Mouse (Mus musculus) thymus, adult 18-20 months (tissue): ENCODE measurements at regions not wholly inside any gene's neighbourhood (a gene's known extent, or its start where the extent isn't known, plus 50 kb on each side); places are given as distances from the start of the nearest gene placed in this dataset.

ENCODE experiments used
- DNase-seq, 2 experiments: peaks; one replicate each; pipeline ENCODE4 v3.0.0; 2022; ENCODE audit warnings: mixed read lengths in 2 of 2

GRCm38 (mm10) chr13:30085446-30085845 is 50.8 kb upstream of the Mboat1 start:
- no peak for DNase-seq

- peak; percentile 58 to 66 for DNase-seq
These were observed 51.3 kb upstream of the Mboat1 start for GRCm38 (mm10) chr13:30085005-30085404.

GRCm38 (mm10) chr13:30084386-30084785 is 51.9 kb upstream of the Mboat1 start:
- no peak for DNase-seq

DNA sequence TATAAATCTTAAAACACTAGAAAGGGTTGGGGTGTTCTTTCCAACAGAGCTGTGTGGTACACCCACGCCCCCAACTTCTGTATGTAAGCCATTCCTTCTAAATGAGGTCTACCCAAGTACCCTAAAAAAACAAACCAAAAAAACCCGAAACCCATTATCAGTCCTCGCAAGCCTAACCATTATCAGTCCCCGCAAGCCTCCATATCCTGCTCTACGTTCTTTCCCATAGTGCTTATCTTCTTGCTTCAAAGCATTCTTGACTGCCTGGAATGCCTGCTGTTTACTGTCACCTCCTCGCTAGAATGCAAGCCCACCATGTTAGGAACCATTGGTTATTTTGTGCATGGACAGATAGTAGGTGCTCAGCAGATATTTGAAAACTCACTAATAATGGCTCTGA is 52.3 kb upstream of the Mboat1 start:
- no peak for DNase-seq

GRCm38 (mm10) chr13:30082761-30083160 is 53.5 kb upstream of the Mboat1 start:
- no peak for DNase-seq

DNA sequence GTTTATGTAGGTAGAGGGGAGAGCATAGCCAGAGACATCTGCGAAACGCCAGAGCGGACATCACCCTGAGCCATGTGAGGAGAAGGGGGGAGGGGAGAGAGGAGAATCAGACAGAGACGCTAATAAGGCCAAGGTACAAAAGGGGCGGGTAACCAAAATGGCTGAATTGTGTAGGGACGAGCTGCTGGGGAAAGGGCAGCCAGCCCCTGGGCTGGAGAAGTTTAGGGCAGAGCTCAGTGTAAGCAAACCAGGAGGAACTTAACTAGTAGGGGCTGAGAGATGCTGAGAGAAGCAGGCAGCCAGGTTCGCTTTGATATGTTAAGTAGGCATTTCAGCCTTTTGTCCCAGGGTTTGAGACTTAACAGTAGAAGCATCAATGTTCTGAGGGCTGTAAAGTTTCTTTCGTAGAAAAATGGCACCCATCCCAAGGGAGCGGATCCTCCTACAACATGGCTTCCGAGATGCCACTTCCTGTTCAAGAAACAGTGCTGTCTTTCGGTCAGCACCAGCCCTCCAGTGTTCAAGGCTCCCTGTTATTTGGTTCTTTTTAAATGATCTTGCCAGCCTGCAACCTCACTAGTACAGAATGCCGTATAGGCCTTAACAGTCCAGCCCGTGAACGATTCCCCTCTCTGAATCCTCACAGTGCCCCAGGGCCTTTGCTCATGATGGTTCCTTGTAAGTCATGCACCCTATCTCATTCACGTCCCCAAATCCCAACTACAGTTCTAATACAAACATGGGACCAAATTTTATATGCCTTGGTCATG is 55.4 kb upstream of the Mboat1 start:
- no peak for DNase-seq

- DNase-seq: no peak
These were observed 61.7 kb upstream of the Mboat1 start for GRCm38 (mm10) chr13:30074517-30075064.

DNA sequence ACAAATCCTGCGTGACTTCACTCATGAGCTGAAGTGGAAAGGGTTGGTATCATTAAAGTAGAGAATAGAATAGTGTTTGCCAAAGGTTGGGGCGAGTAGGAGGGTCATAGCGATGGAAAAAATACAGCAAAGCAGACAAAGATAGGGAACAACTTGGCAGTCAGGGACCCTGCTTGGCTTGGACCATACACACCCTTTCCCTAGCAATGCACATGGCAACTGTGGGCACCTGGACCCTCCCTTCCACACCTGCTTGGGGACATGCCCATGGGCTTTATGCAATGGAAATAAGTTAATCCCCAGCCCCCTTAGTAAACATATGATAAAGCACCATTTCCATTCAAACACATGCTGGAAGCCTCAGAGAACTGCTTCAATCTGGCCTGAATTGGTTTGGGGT is 62.2 kb upstream of the Mboat1 start:
- no peak for DNase-seq

DNA sequence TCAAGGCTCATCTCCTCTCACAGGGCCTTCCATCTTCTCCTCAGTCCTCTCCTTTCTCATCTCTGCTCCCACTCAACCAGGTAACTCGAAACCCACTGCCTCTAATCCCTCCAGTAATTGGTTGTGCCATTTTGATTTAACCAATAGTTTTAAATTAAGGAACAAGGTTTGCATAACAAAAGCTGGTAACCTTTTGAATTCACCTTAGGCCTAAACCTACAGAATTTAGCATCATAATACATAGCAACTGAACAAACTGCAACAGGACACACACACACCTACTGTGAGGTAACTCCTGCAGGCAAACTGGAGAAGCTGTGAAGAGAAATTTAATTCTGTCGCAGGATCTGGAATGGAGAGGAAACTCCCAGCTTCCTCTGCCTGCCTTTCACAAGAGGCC is 66.9 kb upstream of the Mboat1 start:
- DNase-seq: no peak

GRCm38 (mm10) chr13:30067581-30068375 is 68.5 kb upstream of the Mboat1 start:
- DNase-seq: no peak

GRCm38 (mm10) chr13:30065520-30065919 is 70.8 kb upstream of the Mboat1 start:
- DNase-seq: no peak

GRCm38 (mm10) chr13:30063741-30064140 is 72.5 kb upstream of the Mboat1 start:
- no peak for DNase-seq

GRCm38 (mm10) chr13:30062285-30062684 is 74.0 kb upstream of the Mboat1 start:
- no peak for DNase-seq

GRCm38 (mm10) chr13:30055141-30055645 is 69.3 kb upstream of the E2f3 start:
- DNase-seq: no peak

DNA sequence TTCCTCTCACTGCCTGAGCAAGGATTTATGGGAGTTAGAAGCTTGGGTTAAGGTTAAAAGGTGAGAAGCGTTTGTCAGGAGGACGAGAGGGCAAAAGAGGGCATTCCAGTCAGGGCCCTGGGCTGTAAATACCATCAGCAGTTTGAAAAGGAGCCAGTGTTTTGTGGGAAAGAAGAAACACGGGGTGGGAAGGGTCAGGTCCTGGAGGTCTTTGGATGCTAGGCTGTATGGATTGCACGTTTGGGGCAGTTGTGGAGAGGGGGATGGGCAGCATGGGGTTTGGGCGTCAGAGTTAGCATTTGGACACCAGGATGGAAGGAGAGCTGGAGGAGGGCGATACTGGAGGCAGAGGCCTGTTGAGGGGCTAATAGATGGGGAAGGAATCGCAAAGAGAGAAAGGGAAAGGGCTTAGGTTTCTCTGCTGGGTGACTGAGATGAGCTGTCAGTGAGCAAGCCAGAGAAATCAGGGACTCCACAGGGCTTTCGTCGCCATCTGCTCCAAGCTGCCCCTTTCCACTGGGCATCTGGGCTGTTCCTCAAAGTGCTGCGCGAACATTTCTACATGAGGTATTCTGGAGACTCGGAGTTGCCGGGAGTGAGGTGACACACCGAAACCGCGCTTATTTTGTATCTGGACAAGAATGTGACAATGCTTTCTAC is 66.2 kb upstream of the E2f3 start:
- no peak for DNase-seq

DNA sequence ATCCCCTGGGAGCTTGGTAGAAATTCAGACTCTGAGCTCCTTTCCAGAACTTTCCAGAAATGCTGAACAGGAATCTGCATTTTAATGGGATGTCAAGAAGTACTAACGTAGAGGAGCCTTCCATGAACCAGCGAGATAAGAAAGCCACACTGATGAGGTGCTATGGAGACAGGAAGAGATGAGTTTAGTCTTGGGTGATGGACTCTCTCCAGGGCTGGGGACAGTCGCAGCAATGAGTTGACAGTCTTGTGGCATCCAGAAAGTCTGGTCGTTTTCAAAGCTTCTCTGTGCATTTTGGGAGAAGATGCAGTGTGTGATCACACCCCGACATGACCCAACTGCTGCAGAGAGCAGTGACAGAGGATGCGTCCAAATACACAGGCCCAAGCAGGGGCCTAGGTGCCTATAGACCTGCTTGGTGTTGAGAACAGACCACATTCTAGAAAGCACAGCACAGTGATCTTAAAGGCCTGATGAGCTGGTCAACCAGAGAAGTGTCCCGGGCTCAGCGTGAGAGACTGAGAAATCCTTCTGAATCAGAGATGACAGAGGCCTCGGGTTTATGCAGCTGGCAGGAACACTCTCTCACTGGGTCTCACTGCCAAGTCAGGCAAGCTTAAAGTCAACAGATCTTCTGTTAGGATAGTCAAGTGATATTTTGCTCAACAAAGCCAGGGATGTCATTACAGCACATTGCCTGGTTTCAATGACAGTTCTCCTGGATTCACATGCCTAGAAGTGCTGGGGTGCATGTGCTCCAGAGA is 65.1 kb upstream of the E2f3 start:
- no peak for DNase-seq

GRCm38 (mm10) chr13:30048260-30048859 is 62.5 kb upstream of the E2f3 start:
- DNase-seq: no peak

- no peak for DNase-seq
These were observed 60.8 kb upstream of the E2f3 start for GRCm38 (mm10) chr13:30046504-30047169.

GRCm38 (mm10) chr13:30046061-30046460 is 60.2 kb upstream of the E2f3 start:
- no peak for DNase-seq

- no peak for DNase-seq
These were observed 59.4 kb upstream of the E2f3 start for GRCm38 (mm10) chr13:30045225-30045624.

DNA sequence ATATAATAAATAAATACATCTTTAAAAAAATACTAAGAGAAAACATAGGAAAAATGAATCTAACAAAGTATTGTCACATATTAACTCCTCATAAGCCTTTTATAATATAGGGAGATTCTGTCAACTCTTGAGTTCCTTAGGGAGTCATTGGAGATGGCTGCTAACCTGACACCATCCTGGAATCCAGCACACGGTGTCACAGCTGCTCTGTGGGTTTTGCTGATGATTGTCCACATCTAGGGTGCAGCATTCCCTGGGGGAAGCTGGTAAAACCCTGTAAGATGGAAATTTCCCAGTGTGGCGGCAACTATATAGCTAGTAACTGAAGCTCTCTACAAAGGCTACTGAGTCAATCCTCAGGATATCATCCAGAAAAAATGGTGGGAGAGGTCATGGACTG is 58.9 kb upstream of the E2f3 start:
- no peak for DNase-seq
